8 mouse cellular contexts compared by ENCODE assay signal in the genomic region with DNA sequence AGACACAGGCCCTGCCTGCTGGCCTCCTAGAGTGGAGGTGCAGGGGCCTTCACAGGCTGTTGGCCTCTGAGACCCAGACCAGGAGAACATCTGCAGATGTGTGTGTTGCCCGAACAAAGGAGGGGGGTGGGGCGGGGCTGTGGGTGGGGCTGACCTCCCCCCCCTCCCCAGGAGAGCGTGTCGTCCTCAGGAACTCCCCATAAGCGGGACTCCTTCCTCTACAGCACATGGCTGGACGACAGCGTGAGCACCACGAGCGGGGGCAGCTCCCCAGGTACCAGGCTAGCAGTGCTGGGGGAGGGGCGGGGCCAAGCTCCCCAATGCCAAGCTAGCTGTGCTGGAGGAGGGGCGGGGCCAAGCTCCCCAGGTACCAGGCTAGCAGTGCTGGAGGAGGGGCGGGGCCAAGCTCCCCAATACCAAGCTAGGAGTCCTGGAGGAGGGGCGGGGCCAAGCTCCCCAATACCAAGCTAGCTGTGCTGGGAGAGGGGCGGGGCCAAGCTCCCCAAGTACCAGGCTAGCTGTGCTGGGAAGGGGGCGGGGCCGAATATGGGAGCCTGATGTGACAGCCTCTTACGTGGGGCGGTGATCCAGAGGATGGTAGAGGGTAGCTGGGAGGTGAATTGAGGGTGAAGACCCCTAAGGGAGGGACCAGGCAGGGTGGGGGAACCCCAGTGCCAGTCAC.
A peak's percentile ranks its signal among the peaks of the same experiment; 100 is the strongest.
DNase-seq lines count a peak whose midpoint lies in the region; ATAC-seq lines count a peak whose summit lies in the region.

No protein-coding gene starts in this region.

- peak; percentile 87 for DNase-seq in liver
- no peak for DNase-seq in liver, embryonic 11.5 days (ENCODE audit: low spot score)
- DNase-seq in cerebellum, postnatal 14 days: peak; percentile 32 to 47
- DNase-seq in urinary bladder, postnatal 36 days (ENCODE audit: low spot score in 2 of 2): no peak
- no peak for DNase-seq in layer of hippocampus, postnatal 10 days (ENCODE audit: low spot score in 2 of 2)

- H3K4me2 ChIP-seq in liver, embryonic 11.5 days: no peak overlapping the region; the same call in 1 of the 2 replicates
- H3K4me2 ChIP-seq in hindbrain, embryonic 16.5 days (ENCODE audit: low read length): no peak overlapping the region
- no peak overlapping the region for H3K4me2 ChIP-seq in liver, embryonic 16.5 days (ENCODE audit: low read depth, low read length)
- H3K4me2 ChIP-seq in stomach, embryonic 15.5 days: no peak overlapping the region

- no peaks in the 10 kb centered on the region for H3K36me3 ChIP-seq in liver, embryonic 11.5 days (ENCODE audit: control insufficient read depth, insufficient read depth, low read length)
- H3K36me3 ChIP-seq in hindbrain, embryonic 16.5 days (ENCODE audit: control insufficient read depth, insufficient read depth, low read length): no peaks in the 10 kb centered on the region
- H3K36me3 ChIP-seq in liver, embryonic 16.5 days (ENCODE audit: control insufficient read depth, insufficient read depth): no peaks in the 10 kb centered on the region
- no peaks in the 10 kb centered on the region for H3K36me3 ChIP-seq in stomach, embryonic 15.5 days

- no peak overlapping the region for H3K9ac ChIP-seq in liver, embryonic 11.5 days (ENCODE audit: low read depth, low read length)
- peak overlapping the region; percentile 29; the same call in 1 of the 2 replicates for H3K9ac ChIP-seq in hindbrain, embryonic 16.5 days (ENCODE audit: low read depth, low read length)
- H3K9ac ChIP-seq in liver, embryonic 16.5 days (ENCODE audit: low read depth, low read length): no peak overlapping the region
- H3K9ac ChIP-seq in stomach, embryonic 15.5 days: no peak overlapping the region

- peaks cover 17% of the 10 kb centered on the region for H3K4me1 ChIP-seq in liver, embryonic 11.5 days (replicated peaks; ENCODE audit: control insufficient read depth, insufficient read depth, low read length)
- peaks cover 18% of the 10 kb centered on the region for H3K4me1 ChIP-seq in hindbrain, embryonic 16.5 days (ENCODE audit: control insufficient read depth, insufficient read depth, low read depth, low read length)
- peaks cover 15% of the 10 kb centered on the region for H3K4me1 ChIP-seq in liver, embryonic 16.5 days (ENCODE audit: control insufficient read depth, low read depth, low read length)
- peaks cover 24% of the 10 kb centered on the region; the same call in 1 of the 2 replicates for H3K4me1 ChIP-seq in stomach, embryonic 15.5 days

- peaks cover 52% of the 10 kb centered on the region for H3K27me3 ChIP-seq in liver, embryonic 11.5 days (replicated peaks; ENCODE audit: control insufficient read depth, insufficient read depth, low read length)
- H3K27me3 ChIP-seq in hindbrain, embryonic 16.5 days (replicated peaks; ENCODE audit: control insufficient read depth, insufficient read depth, low read length): peaks cover 4% of the 10 kb centered on the region
- H3K27me3 ChIP-seq in liver, embryonic 16.5 days (ENCODE audit: control insufficient read depth, insufficient read depth, low read depth, low read length): peaks cover 48% of the 10 kb centered on the region
- H3K27me3 ChIP-seq in stomach, embryonic 15.5 days (replicated peaks): peaks cover 23% of the 10 kb centered on the region

- 11% methylated on average over 18 of the region's 18 CpGs for WGBS in liver, embryonic 11.5 days
- WGBS in hindbrain, embryonic 16.5 days: 11% methylated on average over 17 of the region's 18 CpGs
- WGBS in liver, embryonic 16.5 days (ENCODE audit: insufficient replicate concordance): 16% methylated on average over 18 of the region's 18 CpGs
- 4% methylated on average over 18 of the region's 18 CpGs for WGBS in stomach, embryonic 15.5 days

- H3K27ac ChIP-seq in liver, embryonic 11.5 days (ENCODE audit: low read depth, low read length): no peak overlapping the region
- H3K27ac ChIP-seq in hindbrain, embryonic 16.5 days (ENCODE audit: low read depth, low read length): no peak overlapping the region
- no peak overlapping the region for H3K27ac ChIP-seq in liver, embryonic 16.5 days (ENCODE audit: low read length)
- H3K27ac ChIP-seq in stomach, embryonic 15.5 days: no peak overlapping the region

- H3K4me3 ChIP-seq in liver, embryonic 11.5 days (ENCODE audit: low read depth, low read length): no peak overlapping the region
- H3K4me3 ChIP-seq in hindbrain, embryonic 16.5 days (ENCODE audit: low read length): no peak overlapping the region
- no peak overlapping the region for H3K4me3 ChIP-seq in liver, embryonic 16.5 days (ENCODE audit: low read depth, low read length)
- no peak overlapping the region for H3K4me3 ChIP-seq in stomach, embryonic 15.5 days (replicated peaks)

- no peak; the same call in 1 of the 2 replicates for ATAC-seq in liver, embryonic 11.5 days (replicated peaks; ENCODE audit: low FRiP score)
- peak; percentile 35 for ATAC-seq in hindbrain, embryonic 16.5 days
- peak; percentile 39; the same call in 1 of the 2 replicates for ATAC-seq in liver, embryonic 16.5 days (ENCODE audit: low read depth)
- ATAC-seq in stomach, embryonic 15.5 days (ENCODE audit: insufficient read depth, low FRiP score, low read depth): peak; percentile 16; the same call in 1 of the 2 replicates

- H3K9me3 ChIP-seq in liver, embryonic 11.5 days (ENCODE audit: control insufficient read depth, low read length): no peaks in the 10 kb centered on the region
- H3K9me3 ChIP-seq in hindbrain, embryonic 16.5 days (ENCODE audit: control insufficient read depth, low read length): no peaks in the 10 kb centered on the region
- no peaks in the 10 kb centered on the region for H3K9me3 ChIP-seq in liver, embryonic 16.5 days (replicated peaks; ENCODE audit: control insufficient read depth, low read length)
- no peaks in the 10 kb centered on the region for H3K9me3 ChIP-seq in stomach, embryonic 15.5 days

Comparison
In these comparisons a context has a peak if more than half of its experiments do, and no peak if none do; other contexts are left out.
1. DNase-seq: peak in liver (single experiment) and cerebellum, postnatal 14 days (2 of 2); none in liver, embryonic 11.5 days (single experiment), urinary bladder, postnatal 36 days (0 of 2) and layer of hippocampus, postnatal 10 days (0 of 2).